Mouse (Mus musculus) left cerebral cortex, postnatal 10 days (tissue): Measurements from ENCODE around the gene Olfr380. TPM values are rescaled to one million over a fixed set of nuclear protein-coding genes. Genes with fewer than 3 reads are reported as not detected.

Source experiments
- DNase-seq, 2 experiments: peaks; one replicate each; pipeline ENCODE4 v3.0.0; 2021 to 2022; ENCODE audit warnings: low spot score in 2 of 2, mixed read lengths in 1 of 2; ENCODE audit errors: extremely low spot score in 1 of 2
- intact Hi-C: fragments of 180-260 bp; cut with DNase I; formaldehyde crosslinking; loops from one replicate; pipeline ENCODE4 v1.15.1; 2025
- total RNA-seq, 2 experiments: library from RNA; stranded (reverse); gene quantifications; 2 replicates each; pipeline ENCODE4 v1.2.3; 2021

The Olfr380 gene
- not detected for total RNA-seq

DNA sequence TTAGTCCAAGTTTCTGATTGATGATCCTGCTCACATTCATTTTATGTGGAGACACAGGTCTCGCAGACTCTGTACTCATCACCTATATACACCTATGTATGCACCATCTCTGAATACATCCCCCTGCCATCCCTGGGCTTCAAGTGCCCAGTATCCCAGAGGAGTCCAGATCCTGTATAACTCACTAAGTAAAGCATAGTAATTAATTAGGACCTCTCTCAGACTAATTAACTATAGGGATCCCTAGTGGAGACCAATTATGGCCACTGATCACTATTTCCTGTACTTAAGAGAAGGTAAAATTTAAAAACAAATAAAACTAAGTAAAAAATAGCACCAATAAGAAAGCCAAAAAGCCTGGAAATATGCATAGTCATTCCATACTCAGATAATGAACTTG, at the start of gene Olfr380:
Gene Olfr380 (minus strand): TSS at position 101 of the 400 bp plus-strand sequence.
- DNase-seq, result no peak
- intact Hi-C loops, result no loop called here

DNA sequence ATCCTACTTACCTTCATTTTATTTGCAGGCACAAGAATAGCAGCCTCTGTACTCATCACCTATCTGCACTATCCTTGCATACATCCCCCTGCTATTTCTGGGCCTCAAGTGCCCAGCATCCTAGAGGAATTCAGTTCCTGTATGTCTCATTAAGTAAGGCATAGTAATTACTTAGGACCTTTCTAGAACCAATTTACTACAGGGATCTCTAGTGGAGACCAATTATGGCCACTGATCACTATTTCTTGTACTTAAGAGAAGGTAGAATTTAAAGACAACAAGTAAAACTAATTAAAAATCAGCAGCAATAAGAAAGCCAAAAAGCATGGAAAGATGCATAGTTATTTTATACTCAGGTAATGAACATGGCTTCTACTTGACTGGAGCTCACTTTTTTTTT, 34.2 kb upstream of the Olfr380 start, which contains the start of gene Olfr381:
Gene Olfr381 (minus strand): TSS at position 101 of the 400 bp plus-strand sequence.
- intact Hi-C loops, result no loop called here
- no peak for DNase-seq

DNA sequence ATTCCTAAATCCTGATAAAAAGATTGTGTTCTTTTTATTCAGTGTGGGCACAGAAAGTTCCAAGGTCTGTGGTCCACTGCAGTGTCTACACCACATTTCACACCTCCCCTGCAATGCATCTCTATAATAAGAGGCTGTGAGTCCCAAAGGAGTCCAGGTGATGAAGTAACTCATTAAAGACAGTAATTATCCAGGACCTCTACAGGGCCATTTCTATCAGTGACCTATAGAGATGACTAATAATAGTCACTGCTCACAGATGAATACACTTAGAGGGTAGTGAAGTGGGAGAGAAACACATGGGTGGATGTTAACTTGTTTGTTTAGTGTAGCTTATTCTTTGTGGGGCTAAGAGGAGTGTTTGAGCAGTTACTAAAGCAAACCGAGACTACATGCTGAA, 28.9 kb downstream of the Olfr380 start, which contains the start of gene Olfr378:
Gene Olfr378 (minus strand): TSS at position 101 of the 400 bp plus-strand sequence.
- intact Hi-C loops, result no loop called here

More for the DNA sequence above, 28.9 kb downstream of the Olfr380 start, which contains the start of gene Olfr378:
- no peak for DNase-seq

Other genes starting within 250 kb of the Olfr380 start
- gene Trpv1, start 223.2 kb downstream of the Olfr380 start, total RNA-seq, result under 1 TPM; 0.32 to 0.43 TPM
- under 1 TPM; 0.73 to 0.79 TPM for gene Trpv3, start 190.1 kb downstream of the Olfr380 start, total RNA-seq
- 1 to 10 TPM; 3.3 to 4.2 TPM for gene Aspa, start 127.9 kb downstream of the Olfr380 start, total RNA-seq
- gene Gm49340, start 127.8 kb downstream of the Olfr380 start, total RNA-seq, result not detected
- gene Spata22, start 127.8 kb downstream of the Olfr380 start, total RNA-seq, result under 1 TPM in 1 of 2 experiments, not detected in 1; 0.28 TPM
- not detected for gene Olfr20, start 106.7 kb downstream of the Olfr380 start, total RNA-seq
- gene Olfr376, start 86.3 kb downstream of the Olfr380 start, total RNA-seq, result not detected
- not detected for gene Olfr1, start 57.9 kb downstream of the Olfr380 start, total RNA-seq
- not detected for gene Olfr378, start 29.0 kb downstream of the Olfr380 start, total RNA-seq
- not detected for gene Olfr381, start 34.1 kb upstream of the Olfr380 start, total RNA-seq
- gene Olfr382, start 59.7 kb upstream of the Olfr380 start, total RNA-seq, result not detected
- not detected for gene Olfr385, start 135.5 kb upstream of the Olfr380 start, total RNA-seq
- gene Olfr384, start 141.1 kb upstream of the Olfr380 start, total RNA-seq, result not detected
- gene Zfp735, start 231.3 kb upstream of the Olfr380 start, total RNA-seq, result not detected